Mouse (Mus musculus): ENCODE measurements at regions not wholly inside any gene's neighbourhood (a gene's known extent, or its start where the extent isn't known, plus 50 kb on each side); places are given as distances from the start of the nearest gene placed in this dataset.

DNA sequence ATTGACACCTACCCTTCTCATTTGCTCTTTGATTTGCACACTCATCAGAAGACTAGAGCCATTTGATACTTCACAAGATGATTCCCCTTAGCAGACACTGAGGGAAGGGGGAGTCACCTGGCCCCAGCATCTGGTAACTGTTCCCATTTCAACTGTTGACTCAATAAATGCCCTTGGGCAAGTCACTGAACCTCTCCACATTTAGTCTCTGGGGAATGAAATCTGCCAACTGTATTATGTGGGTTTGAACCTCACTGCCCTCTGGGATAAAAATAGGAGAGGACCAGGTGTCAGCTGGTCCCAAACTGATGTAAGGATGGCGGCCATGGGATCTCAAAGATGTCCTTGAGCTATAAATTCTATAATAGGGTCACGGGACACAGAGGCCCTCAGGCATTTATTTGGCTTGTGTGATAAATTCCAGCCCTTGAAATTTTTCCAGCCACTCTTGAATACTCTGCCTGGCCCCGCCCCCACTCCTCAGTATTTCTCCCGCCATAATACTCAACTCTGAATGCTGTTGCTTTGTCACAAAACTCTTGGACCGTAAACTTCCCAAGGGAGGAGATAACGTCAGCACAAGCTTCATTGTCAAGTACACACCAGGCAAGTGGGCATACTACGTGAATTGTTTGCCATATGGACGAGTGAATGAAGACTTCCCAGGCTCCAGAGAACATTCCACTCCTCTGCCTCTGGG is 155.5 kb downstream of the Qrsl1 start:
- intact Hi-C loops (cut with DNase I) = no loop called here

DNA sequence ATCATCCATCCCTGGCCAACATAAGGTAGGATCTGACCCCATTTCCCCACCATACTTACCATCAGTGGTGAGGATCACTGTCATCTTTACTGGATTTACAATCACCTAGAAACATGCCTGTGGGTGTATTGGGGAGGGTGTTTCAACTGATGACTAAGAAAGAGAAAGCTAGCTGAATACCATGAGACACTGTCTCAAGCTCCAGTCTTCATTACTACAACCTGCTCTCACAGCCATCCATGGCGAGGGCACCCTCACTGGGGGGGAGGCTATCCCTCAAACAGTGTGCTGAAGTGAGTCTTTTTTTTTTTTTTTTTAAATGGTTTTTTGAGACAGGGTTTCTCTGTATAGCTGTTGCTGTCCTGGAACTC is 154.9 kb downstream of the Qrsl1 start:
- intact Hi-C loops (cut with DNase I) = no loop called here
- DNase-seq = no peak

More for the DNA sequence above, 155.5 kb downstream of the Qrsl1 start:
- DNase-seq = no peak

DNA sequence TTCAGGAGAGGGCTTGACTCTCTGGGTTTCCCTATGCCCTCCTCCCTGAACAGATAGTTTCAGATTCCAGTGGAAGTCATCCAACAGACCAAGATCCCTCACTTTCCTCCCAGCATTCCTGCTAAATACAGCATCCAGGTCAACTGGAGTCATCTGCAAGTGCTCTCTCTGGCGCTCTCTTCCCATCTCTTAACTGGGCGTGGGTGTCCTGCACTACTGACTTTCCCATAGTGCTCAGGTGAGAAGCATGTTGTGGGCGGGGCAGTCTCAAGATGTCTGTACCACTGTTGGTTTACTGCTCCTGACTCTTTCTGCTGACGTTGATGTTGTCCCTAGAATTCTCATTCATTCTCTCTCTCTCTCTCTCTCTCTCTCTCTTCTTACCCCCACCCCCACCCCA is 154.0 kb downstream of the Qrsl1 start:
- DNase-seq = no peak
- intact Hi-C loops (cut with DNase I) = no loop called here

DNA sequence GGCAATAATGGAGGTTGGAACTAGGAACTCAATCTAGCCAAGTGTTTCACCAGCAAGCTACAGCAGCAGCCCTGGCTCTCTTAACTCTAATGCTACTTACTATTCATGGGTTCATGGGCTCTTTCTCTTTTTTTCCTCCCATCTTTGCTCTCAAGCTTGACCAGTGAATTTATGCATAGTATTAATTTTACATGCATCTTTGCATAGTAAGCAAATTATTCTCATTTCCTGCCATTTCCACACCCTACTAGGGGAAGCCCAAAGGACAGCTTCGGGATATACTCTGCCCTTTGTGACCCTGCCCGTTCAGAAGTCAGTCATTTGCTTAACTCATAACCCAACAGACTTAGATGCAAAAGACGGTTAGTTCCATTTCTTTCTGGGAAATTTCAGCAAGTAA is 153.2 kb downstream of the Qrsl1 start:
- no peak for DNase-seq
- intact Hi-C loops (cut with DNase I) = no loop called here

DNA sequence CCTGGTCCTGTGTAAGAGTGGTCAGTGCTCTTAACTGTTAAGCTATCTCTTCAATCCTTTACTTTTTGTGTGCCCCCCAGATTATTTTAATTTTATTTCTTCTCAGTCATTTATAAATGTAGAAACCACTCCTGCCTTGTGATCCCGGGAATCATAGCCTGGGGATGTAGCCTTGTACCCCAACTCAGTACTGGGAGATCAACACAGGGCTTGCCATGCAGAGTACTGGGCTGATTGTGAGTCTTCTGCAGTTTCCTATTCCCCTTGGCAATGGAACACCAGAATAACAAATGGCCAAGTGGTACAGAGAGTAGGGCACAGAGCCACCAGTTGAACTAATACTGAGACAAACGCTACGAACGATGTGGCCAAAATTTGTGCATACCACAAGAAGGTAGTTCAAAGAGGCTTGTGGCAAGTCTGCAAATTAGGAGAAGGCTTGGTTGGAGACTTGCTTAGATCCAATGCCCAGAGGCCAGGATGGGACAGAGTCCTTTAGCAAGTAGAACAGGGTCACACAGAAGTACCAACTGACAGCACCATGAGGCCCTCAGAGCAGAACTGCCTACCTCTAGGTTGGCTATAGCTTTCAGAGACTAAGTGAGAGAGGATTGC is 151.9 kb downstream of the Qrsl1 start:
- no peak for DNase-seq
- intact Hi-C loops (cut with DNase I) = no loop called here

DNA sequence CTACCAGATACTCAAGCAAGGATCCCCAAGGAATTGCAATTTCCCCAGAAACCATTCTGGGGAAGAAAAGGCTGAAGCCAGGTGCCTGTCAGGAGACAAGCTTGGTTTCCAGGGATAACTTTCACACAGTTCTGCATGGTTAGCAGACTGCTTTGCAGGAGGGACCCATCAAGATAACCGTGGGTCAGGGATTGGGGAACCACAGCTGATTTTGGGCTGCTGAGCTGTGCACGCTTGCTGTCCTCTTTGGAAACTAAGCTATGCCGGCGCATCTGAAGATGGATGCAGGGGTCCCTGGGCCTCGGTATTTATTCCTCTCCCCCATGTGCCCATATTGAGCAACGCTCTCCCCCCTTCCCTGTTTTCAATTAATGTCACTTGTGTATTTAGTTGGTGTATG is 151.1 kb downstream of the Qrsl1 start:
- intact Hi-C loops (cut with DNase I) = no loop called here
- no peak for DNase-seq

DNA sequence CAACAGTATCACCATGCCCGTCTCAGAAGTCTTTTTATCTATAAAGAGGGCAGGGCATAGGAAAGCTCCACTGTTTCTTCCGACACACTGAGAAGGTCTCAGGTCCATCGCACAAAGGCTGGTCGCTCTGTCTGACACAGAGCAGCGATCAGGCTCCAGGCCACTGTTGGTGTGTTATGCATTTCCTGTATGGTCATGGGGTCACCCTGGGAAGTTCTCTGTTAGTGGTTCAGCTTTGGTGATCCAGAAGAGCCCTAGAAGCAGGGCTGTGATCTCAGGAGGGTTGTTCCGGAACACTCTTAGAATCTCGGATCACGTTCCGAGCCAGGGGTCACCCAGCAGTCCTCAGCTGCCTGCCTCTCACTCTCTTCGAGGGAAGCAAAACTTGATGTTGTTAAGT is 150.7 kb downstream of the Qrsl1 start:
- DNase-seq = no peak
- intact Hi-C loops (cut with DNase I) = no loop called here

DNA sequence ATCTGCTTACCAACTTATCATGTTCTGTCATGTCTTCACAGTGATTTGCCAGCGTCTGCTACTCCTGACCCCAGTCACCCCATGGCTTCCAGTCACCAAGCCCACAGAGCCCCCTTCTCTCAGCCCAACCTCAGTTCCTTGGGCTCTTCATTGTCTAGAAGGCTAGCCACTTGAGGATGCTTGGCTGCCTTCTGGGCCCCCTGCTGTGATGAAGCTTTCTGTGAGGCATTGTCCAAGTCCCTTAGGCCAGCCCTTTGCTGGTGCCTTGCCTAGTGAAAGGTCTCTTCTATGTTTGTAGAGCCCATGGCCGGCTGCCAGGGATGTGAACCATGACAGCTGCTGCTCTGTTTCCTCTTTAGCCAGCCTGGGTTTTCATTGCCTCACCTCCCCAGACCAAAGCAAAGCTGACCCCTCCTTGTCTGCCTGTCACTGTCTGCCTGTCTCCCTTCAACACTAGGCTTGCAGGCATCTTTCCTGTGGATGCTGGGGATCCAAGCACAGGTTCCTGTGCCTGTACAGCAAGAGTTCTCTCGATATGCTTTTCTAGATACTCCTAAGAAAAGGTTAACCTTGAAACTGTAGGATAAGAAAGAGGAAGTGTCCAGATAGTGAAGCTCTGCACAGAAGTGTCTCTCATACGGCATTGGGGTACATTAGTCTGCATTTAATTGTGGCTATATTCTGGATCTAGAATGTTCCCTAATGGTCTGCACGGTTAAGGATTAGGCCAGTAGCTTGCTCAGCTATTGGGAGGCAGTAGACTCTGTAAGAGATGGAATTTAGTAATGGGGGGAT is 149.5 kb downstream of the Qrsl1 start:
- DNase-seq = peak; percentile 91
- intact Hi-C loops (cut with DNase I) = no loop called here

DNA sequence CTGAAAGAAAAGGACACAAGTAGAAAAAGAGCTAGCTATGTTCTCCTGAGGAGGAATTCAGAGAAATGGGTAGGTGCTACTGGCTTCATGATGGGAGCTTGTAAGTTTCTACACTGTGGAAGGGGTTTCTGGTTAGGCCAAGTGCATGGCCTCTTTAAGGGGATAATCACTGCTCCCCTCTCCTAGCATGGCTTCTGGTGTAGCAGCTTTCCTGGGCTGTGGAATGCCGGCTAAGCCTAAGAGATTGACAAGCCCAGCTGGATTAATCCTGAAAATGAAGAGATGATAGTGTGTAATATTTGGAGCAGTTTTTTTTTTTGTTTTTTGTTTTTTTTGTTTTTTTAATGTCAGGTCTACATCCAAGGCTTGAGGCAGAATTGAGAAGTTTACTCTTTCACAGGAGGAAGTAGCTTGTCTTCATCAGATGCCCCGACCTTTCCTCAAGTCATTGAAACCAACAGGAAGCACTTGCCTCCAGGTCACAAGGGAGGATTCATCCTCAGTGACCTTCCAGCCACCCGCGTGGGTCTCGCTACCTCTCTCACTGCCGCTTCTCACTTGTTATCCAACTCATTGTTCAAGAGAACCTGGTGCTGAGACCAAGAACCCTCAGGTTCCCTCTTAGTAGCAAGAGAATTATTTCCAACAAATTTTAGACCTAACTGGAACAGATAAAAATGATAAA is 144.5 kb downstream of the Qrsl1 start:
- intact Hi-C loops (cut with DNase I) = no loop called here
- no peak for DNase-seq

DNA sequence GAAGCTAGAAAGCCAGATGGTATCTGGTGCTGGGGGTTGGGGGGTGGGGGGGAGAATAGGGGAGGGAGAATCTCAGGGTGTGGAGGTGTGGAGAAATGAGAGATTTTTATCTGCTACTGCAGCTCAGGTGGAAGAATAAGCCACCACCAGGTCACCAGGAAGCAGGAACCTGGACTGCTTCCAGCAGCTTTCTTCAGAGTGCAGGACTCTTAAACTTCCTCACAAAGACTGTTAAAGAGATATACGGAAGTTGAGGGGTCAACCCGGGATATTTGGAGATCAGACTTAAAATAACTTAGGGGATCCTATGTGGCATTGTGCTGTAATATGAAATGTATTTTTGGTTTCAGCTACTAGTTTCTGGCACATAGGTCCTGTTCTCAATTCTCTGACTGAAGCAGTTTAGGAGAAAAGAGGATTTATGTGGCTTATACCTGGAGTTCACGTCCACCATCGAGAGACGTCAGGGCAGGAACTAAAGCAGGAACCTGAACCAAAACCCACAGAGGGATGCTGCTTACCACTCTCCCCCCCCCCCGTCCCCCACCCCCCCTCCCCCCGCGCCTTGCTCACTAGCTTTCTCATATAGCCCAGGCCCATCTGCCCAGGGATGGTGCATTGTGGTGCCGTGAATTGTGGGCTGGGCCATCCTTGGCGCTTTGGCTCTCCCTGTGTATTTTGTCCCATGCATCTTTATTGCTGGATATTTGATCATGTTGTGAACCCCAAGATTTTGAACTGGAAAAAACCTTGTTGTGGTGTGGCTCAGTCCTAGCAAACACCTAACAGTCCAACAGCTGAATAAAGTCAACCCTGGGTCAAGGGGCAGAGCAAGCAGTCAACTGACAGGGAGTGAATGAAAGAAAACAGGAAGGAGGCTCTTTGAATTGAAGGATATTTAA is 143.2 kb downstream of the Qrsl1 start:
- no peak for DNase-seq
- intact Hi-C loops (cut with DNase I) = no loop called here

DNA sequence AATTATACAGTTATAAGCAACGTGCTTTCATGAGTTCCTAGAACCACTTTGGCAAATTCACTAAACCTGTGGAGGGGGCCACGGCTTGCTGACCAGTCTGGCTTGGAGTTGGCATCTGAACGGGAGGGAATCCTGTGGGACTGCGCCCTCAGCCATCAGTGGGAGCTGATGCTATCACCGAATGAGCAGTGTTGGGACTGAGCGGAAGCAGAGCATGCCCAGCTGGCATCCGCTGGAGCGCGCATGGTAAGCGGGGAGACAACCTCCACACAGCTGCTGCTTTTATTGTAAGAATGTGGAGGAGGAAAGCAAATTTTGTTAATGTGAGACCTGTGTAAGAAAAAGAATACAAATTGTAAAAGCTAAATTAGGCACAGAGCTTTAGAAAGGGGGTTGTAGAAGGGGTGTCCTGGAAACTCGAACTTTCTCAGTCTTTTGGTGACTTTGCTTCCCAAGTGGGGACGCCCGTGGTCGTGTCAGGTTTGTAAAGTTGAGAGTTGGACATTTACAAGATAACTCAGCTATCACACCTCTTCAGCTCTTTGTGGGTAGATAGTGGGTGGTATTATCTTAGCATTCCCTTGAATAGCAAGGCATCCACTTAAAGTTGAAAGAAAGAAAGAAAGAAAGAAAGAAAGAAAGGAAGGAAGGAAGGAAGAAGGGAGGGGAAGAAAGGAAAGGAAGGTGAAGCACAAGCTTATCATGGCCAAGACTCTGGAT is 142.2 kb downstream of the Qrsl1 start:
- intact Hi-C loops (cut with DNase I) = no loop called here
- DNase-seq = no peak

DNA sequence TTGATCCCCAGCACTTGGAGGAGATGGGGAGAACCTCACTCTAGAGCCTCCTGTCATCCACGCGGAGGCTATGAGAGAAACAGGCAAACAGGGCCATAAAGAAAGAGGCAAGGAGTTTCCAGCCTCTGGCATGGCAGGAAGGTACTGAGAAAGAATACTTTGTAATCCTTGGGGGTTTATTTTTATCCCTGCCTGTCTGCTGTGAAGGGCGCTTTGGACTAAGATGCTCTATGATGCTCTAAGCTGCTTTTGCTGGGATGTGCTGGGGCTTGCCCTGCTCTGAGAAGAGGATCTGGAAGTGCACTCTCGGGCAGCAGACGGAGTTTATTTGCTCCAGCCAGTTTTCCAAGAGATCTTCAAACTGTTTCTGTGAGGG is 141.7 kb downstream of the Qrsl1 start:
- intact Hi-C loops (cut with DNase I) = no loop called here
- DNase-seq = no peak

DNA sequence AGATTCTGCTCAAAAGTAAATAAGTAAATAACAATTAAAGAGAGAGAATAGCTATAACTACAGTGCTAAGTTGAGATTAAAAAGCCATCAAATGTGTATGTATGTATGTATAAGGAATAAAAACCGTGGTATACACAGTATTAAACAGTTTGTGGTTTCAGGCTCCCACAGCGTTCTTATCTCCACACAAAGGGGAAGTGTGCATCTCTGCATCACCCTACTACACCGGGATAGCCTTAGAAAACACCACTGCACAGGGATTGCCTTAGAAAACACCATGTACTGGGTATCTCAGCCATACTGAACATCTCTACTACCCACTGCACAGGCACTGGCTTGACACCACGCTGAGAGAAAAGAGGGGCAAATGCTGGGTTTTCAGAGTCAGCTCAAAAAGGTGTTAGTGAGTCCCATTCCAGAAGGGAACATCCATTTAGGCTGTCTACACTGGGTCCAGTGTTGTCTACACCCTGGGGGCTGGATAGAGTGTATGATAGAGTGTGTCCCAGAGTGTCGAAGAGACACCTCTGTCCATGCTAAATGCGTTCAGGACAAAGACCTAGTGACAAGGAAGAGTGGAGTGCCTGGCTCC is 139.5 kb downstream of the Qrsl1 start:
- intact Hi-C loops (cut with DNase I) = no loop called here
- DNase-seq = no peak

DNA sequence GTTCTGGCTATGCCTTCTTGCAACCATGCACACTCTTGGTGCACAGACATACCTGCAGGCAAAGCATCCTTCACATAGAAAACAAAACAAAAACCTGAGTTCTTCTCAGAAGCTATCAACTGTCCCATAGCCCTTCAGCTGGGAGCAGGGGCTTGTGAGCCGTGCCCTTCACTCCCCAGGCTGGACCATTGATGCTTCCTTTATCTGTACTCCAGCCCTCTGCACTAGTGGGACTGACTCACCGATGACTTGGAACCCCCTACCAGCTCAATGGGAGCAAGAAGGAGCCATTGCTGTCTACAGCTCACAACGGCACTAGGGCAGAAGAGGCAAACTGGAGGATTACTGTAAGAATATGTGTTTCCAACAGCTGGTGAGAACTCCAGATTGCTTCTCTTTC is 137.0 kb downstream of the Qrsl1 start:
- intact Hi-C loops (cut with DNase I) = no loop called here
- DNase-seq = no peak

DNA sequence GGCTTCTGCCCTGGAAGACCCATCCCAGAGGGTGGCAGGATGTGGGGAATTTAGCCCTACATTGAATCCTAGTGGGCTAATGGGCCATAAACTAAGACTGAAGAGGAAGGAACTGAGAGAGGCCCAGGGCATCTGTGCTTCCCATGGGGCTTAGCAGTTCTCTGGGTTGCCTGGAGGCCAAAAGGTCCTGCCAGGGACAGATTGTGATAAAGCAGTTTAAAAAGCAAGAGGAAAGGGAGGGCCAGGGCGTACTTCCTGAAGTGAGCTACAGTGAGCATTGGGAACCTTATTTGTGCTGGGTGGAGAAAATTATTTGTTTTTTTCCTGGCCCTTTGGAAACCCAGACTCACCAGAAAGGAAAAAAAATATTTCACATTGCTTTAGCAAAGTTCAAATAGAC is 136.3 kb downstream of the Qrsl1 start:
- intact Hi-C loops (cut with DNase I) = no loop called here
- DNase-seq = no peak

DNA sequence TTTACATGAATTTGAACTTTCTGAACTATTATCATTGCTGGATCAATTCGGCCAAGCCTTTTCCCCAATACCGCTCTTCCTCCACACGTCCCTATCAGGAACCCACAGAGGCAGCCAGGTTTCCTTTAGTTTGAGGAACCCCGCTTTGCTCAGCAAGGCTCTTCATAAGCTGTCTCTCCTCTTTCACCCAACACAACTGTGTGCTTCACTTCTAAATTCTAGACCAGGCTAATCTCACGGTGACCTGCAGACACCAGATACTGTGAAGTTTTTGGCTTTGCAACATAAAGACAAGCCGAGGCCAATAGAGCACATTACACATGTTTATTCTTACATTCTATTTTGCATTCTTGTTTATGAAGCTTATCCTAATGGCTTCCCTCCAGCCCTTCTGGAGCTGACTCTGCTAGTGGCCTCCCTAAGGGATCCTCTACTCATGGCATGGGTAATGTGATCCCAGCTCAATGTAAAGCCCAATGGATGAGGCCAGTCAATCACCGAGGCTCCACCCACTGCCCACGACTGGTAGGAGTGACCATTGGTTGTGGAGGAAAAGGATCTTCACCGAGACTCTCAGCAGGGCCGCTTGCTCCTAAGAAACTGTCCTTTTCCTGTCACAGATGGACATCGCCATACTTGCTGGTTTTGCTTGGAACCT is 135.6 kb downstream of the Qrsl1 start:
- DNase-seq = no peak
- intact Hi-C loops (cut with DNase I) = no loop called here

DNA sequence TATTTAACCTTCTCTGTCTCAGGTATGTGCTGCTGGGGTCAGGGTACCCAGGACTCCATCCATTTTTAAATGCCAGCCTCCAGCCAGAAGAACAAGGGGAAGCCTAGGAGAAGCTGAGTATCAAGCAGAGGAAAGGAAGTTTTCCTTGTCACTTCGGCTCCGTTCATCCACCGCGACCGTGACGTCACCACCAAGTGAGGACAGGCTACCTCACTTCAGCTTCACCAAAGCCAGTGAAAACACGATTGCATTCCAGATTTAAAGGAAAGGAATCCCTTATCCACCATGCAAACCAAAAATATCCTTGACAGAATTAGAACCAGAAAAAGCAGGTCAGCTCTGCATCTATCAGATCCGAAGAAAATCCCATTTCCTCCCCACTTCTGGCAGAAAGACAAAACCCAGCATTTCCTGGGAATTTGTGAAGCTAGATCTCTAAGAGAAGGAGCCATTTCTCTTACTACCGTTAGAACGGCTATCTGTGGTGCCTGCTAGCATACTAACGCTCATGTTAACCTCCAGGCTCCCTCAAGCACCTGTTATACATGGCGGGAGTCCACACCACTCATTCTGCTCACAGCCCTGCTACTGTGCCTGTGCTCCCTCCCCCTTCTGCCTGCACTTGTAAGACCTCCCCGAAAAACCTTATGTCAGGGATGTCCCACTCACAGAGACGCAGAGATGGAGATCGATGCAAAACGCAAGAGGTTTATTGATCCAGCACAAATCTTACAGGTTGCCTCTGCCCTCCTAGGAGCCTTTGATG is 133.4 kb downstream of the Qrsl1 start:
- intact Hi-C loops (cut with DNase I) = no loop called here
- no peak for DNase-seq

DNA sequence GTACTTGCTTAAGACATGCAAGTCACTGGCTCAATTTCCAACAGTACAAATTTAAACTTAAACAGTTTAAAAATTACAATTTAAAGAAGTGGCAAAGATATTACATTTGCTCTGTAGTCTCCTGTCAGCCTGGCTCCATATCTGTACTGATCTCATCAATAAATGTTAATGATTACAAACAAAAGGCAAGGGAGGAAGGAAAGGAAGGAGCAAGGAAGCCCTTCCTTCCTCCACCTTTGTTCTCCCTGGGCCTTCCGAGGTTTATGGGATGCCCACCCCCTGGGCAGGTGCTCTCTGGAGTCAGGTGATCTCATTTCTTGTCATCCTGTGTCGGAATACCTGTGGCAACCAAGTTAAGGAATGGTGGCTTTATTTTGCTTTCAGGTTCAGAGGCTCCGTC is 132.5 kb downstream of the Qrsl1 start:
- DNase-seq = no peak
- intact Hi-C loops (cut with DNase I) = no loop called here

Measured in left cerebral cortex, postnatal 4 days (tissue).